Mouse (Mus musculus) MEL (cell line): ENCODE measurements around the gene Brca1. TPM values are rescaled to one million over a fixed set of nuclear protein-coding genes. Genes with fewer than 3 reads are reported as not detected.

Experiments used
- DNase-seq: peaks from one replicate; pipeline ENCODE4 v3.0.0; 2011; ENCODE audit warnings: low read depth, low spot score
- H3K27ac ChIP-seq: 2 replicates; pipeline ENCODE4 v1.5.1; 2012; ENCODE audit warnings: low read depth, mild to moderate bottlenecking, control low read depth, low read length, moderate library complexity; ENCODE audit not compliant: control insufficient read depth
- H3K27me3 ChIP-seq, 2 experiments: fragments of 150-350 bp in 1 of 2; sonication (generic) in 1 of 2; 2 replicates each; pipeline ENCODE4 v1.6.1; 2012; ENCODE audit warnings: low read length in 2 of 2, mild to moderate bottlenecking in 2 of 2, improper control_type of control experiment in 1 of 2, moderate library complexity in 1 of 2; ENCODE audit not compliant: insufficient read depth in 2 of 2, control insufficient read depth in 1 of 2
- H3K36me3 ChIP-seq, 2 experiments: 2 replicates each; pipeline ENCODE4 v1.6.1; 2012 to 2014; ENCODE audit warnings: low read length in 2 of 2, improper control_type of control experiment in 1 of 2, inconsistent platforms in 1 of 2, mild to moderate bottlenecking in 1 of 2; ENCODE audit not compliant: insufficient read depth in 2 of 2, control insufficient read depth in 1 of 2
- H3K4me1 ChIP-seq, 2 experiments: fragments of 150-350 bp in 1 of 2; sonication (generic) in 1 of 2; 2 replicates each; pipeline ENCODE4 v1.6.1; 2012; ENCODE audit warnings: low read length in 2 of 2, improper control_type of control experiment in 1 of 2, mild to moderate bottlenecking in 1 of 2; ENCODE audit not compliant: insufficient read depth in 2 of 2, control insufficient read depth in 1 of 2
- H3K4me3 ChIP-seq, 2 experiments: fragments of 150-350 bp in 1 of 2; sonication (generic) in 1 of 2; 2 replicates each; pipeline ENCODE4 v1.5.1; 2012; ENCODE audit warnings: low read depth in 2 of 2, low read length in 2 of 2, mild to moderate bottlenecking in 2 of 2, moderate library complexity in 2 of 2, control low read depth in 1 of 2, improper control_type of control experiment in 1 of 2; ENCODE audit not compliant: control insufficient read depth in 1 of 2, insufficient read depth in 1 of 2
- H3K79me2 ChIP-seq: 2 replicates; pipeline ENCODE4 v1.6.1; 2012; ENCODE audit warnings: mild to moderate bottlenecking, low read length, moderate library complexity; ENCODE audit not compliant: control insufficient read depth, poor library complexity, insufficient read depth
- H3K9ac ChIP-seq: 2 replicates; pipeline ENCODE4 v1.6.1; 2012; ENCODE audit warnings: low read depth, mild to moderate bottlenecking, control low read depth, low read length, moderate library complexity; ENCODE audit not compliant: control insufficient read depth, poor library complexity, severe bottlenecking
- H3K9me3 ChIP-seq: fragments of 150-350 bp; sonication (generic); replicated peaks from 2 replicates; pipeline ENCODE4 v1.6.1; 2012; ENCODE audit warnings: mild to moderate bottlenecking, low read length, improper control_type of control experiment, moderate library complexity; ENCODE audit not compliant: insufficient read depth
- BHLHE40 ChIP-seq: IDR thresholded peaks from 2 replicates; pipeline ENCODE4 v1.6.1; 2012; ENCODE audit warnings: low read depth, mild to moderate bottlenecking, inconsistent platforms, low read length, improper control_type of control experiment, borderline replicate concordance
- CHD1 ChIP-seq: IDR thresholded peaks from 2 replicates; pipeline ENCODE4 v1.6.1; 2012; ENCODE audit warnings: low read depth, mild to moderate bottlenecking, inconsistent platforms, low read length, improper control_type of control experiment
- CTCF ChIP-seq, 3 experiments: IDR thresholded peaks in 2 of 3; conservative IDR thresholded peaks in 1 of 3; 2 replicates each; pipeline ENCODE4 v1.5.1; 2011 to 2012; ENCODE audit warnings: low read length in 3 of 3, low read depth in 2 of 3, mild to moderate bottlenecking in 2 of 3, improper control_type of control experiment in 1 of 3, inconsistent platforms in 1 of 3, mixed read lengths in 1 of 3, moderate library complexity in 1 of 3; ENCODE audit not compliant: control insufficient read depth in 1 of 3, insufficient read depth in 1 of 3, poor library complexity in 1 of 3, severe bottlenecking in 1 of 3
- ELF1 ChIP-seq: IDR thresholded peaks from 2 replicates; pipeline ENCODE4 v1.6.1; 2014; ENCODE audit warnings: low read depth, mild to moderate bottlenecking, inconsistent platforms, low read length, improper control_type of control experiment, moderate library complexity
- GABPA ChIP-seq: IDR thresholded peaks from 2 replicates; pipeline ENCODE4 v1.6.1; 2012; ENCODE audit warnings: low read depth, mild to moderate bottlenecking, inconsistent platforms, low read length, improper control_type of control experiment, moderate library complexity
- HCFC1 ChIP-seq: IDR thresholded peaks from 2 replicates; pipeline ENCODE4 v1.6.1; 2012; ENCODE audit warnings: low read depth, mild to moderate bottlenecking, inconsistent platforms, low read length, improper control_type of control experiment, moderate library complexity
- JUND ChIP-seq: IDR thresholded peaks from 2 replicates; pipeline ENCODE4 v1.6.1; 2011; ENCODE audit warnings: low read depth, mild to moderate bottlenecking, improper control_type of control experiment, low read length
- MAFK ChIP-seq: IDR thresholded peaks from 2 replicates; pipeline ENCODE4 v1.6.1; 2011; ENCODE audit warnings: low read depth, mild to moderate bottlenecking, low read length, improper control_type of control experiment, borderline replicate concordance
- MAX ChIP-seq: IDR thresholded peaks from 2 replicates; pipeline ENCODE4 v1.6.1; 2011; ENCODE audit warnings: low read length, improper control_type of control experiment
- MAZ ChIP-seq: IDR thresholded peaks from 2 replicates; pipeline ENCODE4 v1.6.1; 2012; ENCODE audit warnings: low read depth, mild to moderate bottlenecking, inconsistent platforms, low read length, improper control_type of control experiment
- MXI1 ChIP-seq: IDR thresholded peaks from 2 replicates; pipeline ENCODE4 v1.6.1; 2011; ENCODE audit warnings: mild to moderate bottlenecking, low read depth, low read length, improper control_type of control experiment
- MYB ChIP-seq: IDR thresholded peaks from 2 replicates; pipeline ENCODE4 v1.6.1; 2011; ENCODE audit warnings: mild to moderate bottlenecking, low read depth, low read length, improper control_type of control experiment
- NELFE ChIP-seq: IDR thresholded peaks from 2 replicates; pipeline ENCODE4 v1.6.1; 2011; ENCODE audit warnings: low read depth, low read length, improper control_type of control experiment
- NRF1 ChIP-seq: IDR thresholded peaks from 2 replicates; pipeline ENCODE4 v1.6.1; 2014; ENCODE audit warnings: low read depth, mild to moderate bottlenecking, inconsistent platforms, low read length, improper control_type of control experiment, moderate library complexity; ENCODE audit not compliant: poor library complexity, insufficient read depth, severe bottlenecking
- POLR2A ChIP-seq, 2 experiments: IDR thresholded peaks; 2 replicates each; pipeline ENCODE4 v1.6.1; 2011 to 2012; ENCODE audit warnings: low read length in 2 of 2, mild to moderate bottlenecking in 2 of 2, control low read depth in 1 of 2, improper control_type of control experiment in 1 of 2, low read depth in 1 of 2, moderate library complexity in 1 of 2; ENCODE audit not compliant: control insufficient read depth in 1 of 2, insufficient read depth in 1 of 2, poor library complexity in 1 of 2
- POLR2AphosphoS2 ChIP-seq: IDR thresholded peaks from 2 replicates; pipeline ENCODE4 v1.6.1; 2011; ENCODE audit warnings: low read length, improper control_type of control experiment
- SIN3A ChIP-seq: IDR thresholded peaks from 2 replicates; pipeline ENCODE4 v1.6.1; 2012; ENCODE audit warnings: low read length, improper control_type of control experiment, inconsistent platforms
- TAL1 ChIP-seq: IDR thresholded peaks from 2 replicates; pipeline ENCODE4 v1.6.1; 2012; ENCODE audit warnings: mild to moderate bottlenecking, inconsistent platforms, low read length, moderate library complexity, mixed read lengths
- TBP ChIP-seq: IDR thresholded peaks from 2 replicates; pipeline ENCODE4 v1.8.0; 2011; ENCODE audit warnings: low read depth, low read length, improper control_type of control experiment
- USF1 ChIP-seq: IDR thresholded peaks from 2 replicates; pipeline ENCODE4 v1.6.1; 2014; ENCODE audit warnings: low read depth, mild to moderate bottlenecking, inconsistent platforms, low read length, improper control_type of control experiment, moderate library complexity
- ZC3H11A ChIP-seq: IDR thresholded peaks from 2 replicates; pipeline ENCODE4 v1.6.1; 2012; ENCODE audit warnings: low read depth, mild to moderate bottlenecking, inconsistent platforms, low read length, improper control_type of control experiment
- ZNF384 ChIP-seq: IDR thresholded peaks from 2 replicates; pipeline ENCODE4 v1.6.1; 2012; ENCODE audit warnings: low read depth, mild to moderate bottlenecking, inconsistent platforms, low read length, improper control_type of control experiment
- polyA plus RNA-seq, 2 experiments: library from polyadenylated mRNA; stranded (reverse) in 1 of 2; unstranded in 1 of 2; fragments of >175 nt in 1 of 2; fragments of >200 nt in 1 of 2; gene quantifications; 2 replicates each; pipeline versions ENCODE4 v1.2.1 to v1.2.4; 2012; ENCODE audit warnings: low replicate concordance in 2 of 2, low read depth in 1 of 2; ENCODE audit not compliant: insufficient read length in 2 of 2, insufficient read depth in 1 of 2, missing spikeins in 1 of 2
- total RNA-seq: library from RNA; depleted of rRNA; stranded (reverse); fragments of 300-350 nt; gene quantifications from 2 replicates; pipeline ENCODE4 v1.2.3, GENCODE M21; 2012

The Brca1 gene
- total and polyA plus RNA-seq, 3 experiments: 25.7 to 1,155 (median 35.3) TPM

DNA sequence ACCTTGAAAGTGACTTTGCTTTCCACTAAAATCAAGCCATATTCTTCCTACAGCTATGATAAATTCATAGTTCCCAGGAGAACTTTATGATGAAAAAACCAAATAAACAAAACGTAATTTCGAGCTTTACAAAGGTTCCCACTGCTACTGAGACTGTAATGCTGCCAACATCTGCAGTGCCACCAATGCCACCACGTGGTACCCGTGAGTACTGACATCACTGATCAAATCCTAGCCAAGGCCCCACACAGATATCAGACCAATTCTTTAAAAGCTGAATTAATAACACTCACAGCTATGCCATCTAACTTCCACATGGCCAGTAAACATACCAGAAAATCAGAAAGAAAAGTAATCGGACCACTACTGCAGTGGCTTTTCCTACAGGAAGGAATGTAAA is 32.8 kb downstream of the Brca1 start:
- no peak overlapping the region for H3K9ac ChIP-seq
- no peaks in the 10 kb centered on the region for H3K79me2 ChIP-seq
- H3K36me3 ChIP-seq: peaks cover 0 to 18% of the 10 kb centered on the region in 2 experiments; a peak in 2 of 4 replicates
- no peaks in the 10 kb centered on the region for H3K27me3 ChIP-seq
- H3K27ac ChIP-seq: no peak overlapping the region
- DNase-seq: no peak
- TF ChIP-seq MAZ: no peak
- no peak for TF ChIP-seq BHLHE40
- no peak for TF ChIP-seq HCFC1
- TF ChIP-seq GABPA: no peak
- no peak for TF ChIP-seq USF1
- TF ChIP-seq POLR2AphosphoS2: no peak
- no peak for TF ChIP-seq MYB
- TF ChIP-seq POLR2A (IDR thresholded peaks at IDR 0.05; ENCODE audit: control insufficient read depth in 1 of 2, insufficient read depth in 1 of 2, low read depth in 1 of 2, low read length in 2 of 2, poor library complexity in 1 of 2): no peak
- no peak for TF ChIP-seq ZC3H11A
- no peaks in the 10 kb centered on the region for H3K4me1 ChIP-seq
- no peaks in the 10 kb centered on the region for H3K9me3 ChIP-seq
- no peak overlapping the region for H3K4me3 ChIP-seq

DNA sequence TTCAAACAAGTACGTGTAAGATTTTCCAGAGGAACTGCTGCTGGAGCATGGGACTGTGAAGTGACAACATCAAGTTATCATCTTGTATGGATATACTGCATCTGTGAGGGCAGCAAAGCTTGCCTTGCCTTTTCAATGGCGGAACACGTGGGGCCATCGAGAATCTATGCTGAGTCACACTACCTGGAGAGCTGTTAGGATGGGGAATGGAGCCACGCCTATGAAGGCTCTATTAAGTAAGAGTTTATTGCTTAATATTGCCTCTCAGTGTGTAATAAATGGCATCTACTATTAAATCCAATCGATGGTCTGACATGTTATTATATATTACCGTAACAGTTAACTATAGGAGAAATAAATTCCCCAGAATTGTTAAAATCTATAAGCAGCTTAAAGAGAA is 44.7 kb downstream of the Brca1 start:
- Histone ChIP-seq H3K79me2 (no peaks in the 10 kb centered on the region), H3K9me3 (no peaks in the 10 kb centered on the region), H3K27ac (no peak overlapping the region)

DNA sequence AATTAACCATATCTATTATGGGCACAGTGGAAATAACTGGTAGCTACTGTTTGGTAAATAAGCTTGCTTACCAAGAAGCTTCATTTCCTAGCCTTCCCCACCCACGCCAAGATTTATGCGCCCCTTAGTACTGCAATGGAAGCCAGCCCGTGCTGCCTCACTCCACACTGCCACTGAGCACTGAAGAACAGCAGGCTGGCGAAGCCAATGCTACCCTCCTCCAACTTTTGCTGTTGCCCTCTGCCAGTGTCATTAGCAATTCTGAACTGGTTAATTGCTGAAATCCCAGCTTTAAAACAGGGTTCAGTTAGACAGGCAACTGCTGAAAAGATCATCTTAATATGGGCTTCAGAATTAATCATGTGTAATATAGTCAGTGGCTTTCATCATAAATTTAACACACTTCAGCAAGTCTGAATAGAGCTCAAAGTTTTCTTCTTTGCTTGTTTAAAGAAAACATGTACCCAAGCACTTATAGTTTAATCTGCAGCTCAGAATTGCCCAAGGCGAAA is 45.4 kb downstream of the Brca1 start:
- Histone ChIP-seq H3K4me3 (no peak overlapping the region), H3K27me3 (no peaks in the 10 kb centered on the region), H3K79me2 (no peaks in the 10 kb centered on the region), H3K9me3 (no peaks in the 10 kb centered on the region), H3K9ac (no peak overlapping the region), H3K4me1 (no peaks in the 10 kb centered on the region), H3K36me3 (peaks cover 3 to 41% of the 10 kb centered on the region in 2 experiments; a peak in 3 of 4 replicates), H3K27ac (no peak overlapping the region)
- TF ChIP-seq SIN3A: no peak
- TF ChIP-seq MYB: no peak
- TF ChIP-seq NELFE: no peak
- no peak for TF ChIP-seq TAL1
- no peak for TF ChIP-seq NRF1
- TF ChIP-seq HCFC1: no peak
- no peak for TF ChIP-seq MAFK
- TF ChIP-seq ELF1: no peak
- no peak for TF ChIP-seq MXI1
- TF ChIP-seq ZNF384: no peak
- TF ChIP-seq MAX: no peak
- no peak for TF ChIP-seq JUND
- no peak for TF ChIP-seq CHD1
- TF ChIP-seq TBP: no peak
- TF ChIP-seq USF1: no peak
- no peak for DNase-seq

More for the DNA sequence above, 44.7 kb downstream of the Brca1 start:
- Histone ChIP-seq H3K4me1 (no peaks in the 10 kb centered on the region), H3K4me3 (no peak overlapping the region), H3K27me3 (no peaks in the 10 kb centered on the region), H3K36me3 (peaks cover 3 to 40% of the 10 kb centered on the region in 2 experiments; a peak in 3 of 4 replicates), H3K9ac (no peak overlapping the region)
- TF ChIP-seq SIN3A (no peak), CTCF (IDR thresholded peaks at IDR 0.05 in 2 of 3, conservative IDR thresholded peaks at IDR 0.05 in 1 of 3; ENCODE audit: control insufficient read depth in 1 of 3, insufficient read depth in 1 of 3, low read depth in 2 of 3, low read length in 3 of 3, poor library complexity in 1 of 3, severe bottlenecking in 1 of 3) (no peak), BHLHE40 (no peak), POLR2A (IDR thresholded peaks at IDR 0.05; ENCODE audit: control insufficient read depth in 1 of 2, insufficient read depth in 1 of 2, low read depth in 1 of 2, low read length in 2 of 2, poor library complexity in 1 of 2) (no peak)
- no peak for DNase-seq
